Mouse (Mus musculus) lung, adult 2 months (tissue): Measurements from ENCODE around the gene Emsy.

Source experiments
- CTCF ChIP-seq: fragments of 200-500 bp; IDR thresholded peaks from 2 replicates; pipeline ENCODE4 v1.5.1; 2011; ENCODE audit warnings: mild to moderate bottlenecking, low read length, control low read depth; ENCODE audit not compliant: insufficient read depth
- POLR2A ChIP-seq: fragments of 200-500 bp; IDR thresholded peaks from 2 replicates; pipeline ENCODE4 v1.6.1; 2011; ENCODE audit warnings: low read depth, mild to moderate bottlenecking, control low read depth, low read length, borderline replicate concordance; ENCODE audit errors: extremely low read depth

DNA sequence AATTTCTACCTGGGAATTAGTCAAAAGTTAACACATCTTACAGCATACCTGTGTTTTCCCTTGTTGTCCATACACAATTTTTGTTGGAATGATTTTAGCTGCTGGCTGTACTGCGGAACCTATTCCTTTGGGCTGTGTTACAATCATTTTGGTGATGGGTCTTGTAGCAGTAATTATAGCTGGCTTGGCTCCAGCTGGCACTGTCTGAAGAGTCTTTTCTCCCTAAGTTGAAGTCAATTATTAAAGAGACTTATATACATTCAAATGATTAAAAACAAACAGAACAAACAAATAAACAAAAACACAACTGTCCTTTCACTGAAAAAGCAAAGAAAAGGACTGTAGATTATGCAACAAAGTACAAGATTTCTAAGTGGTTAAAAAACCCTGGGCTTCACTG is 43.6 kb downstream of the Emsy start:
- no peak for TF ChIP-seq POLR2A
- no peak for TF ChIP-seq CTCF
